ENCODE assay signal across 11 mouse cellular contexts in genomic region chr12:106963762-106964161, GRCm38 (mm10).
DNase-seq lines count a peak whose midpoint lies in the region; ATAC-seq and TF ChIP-seq lines count a peak whose summit lies in the region.
"Had no signal": no experiment of that assay in that cellular context is flagged by ENCODE, and none has a peak within 500 bp of the region (broad histone marks: within the 10 kb centered on the region; RNA-seq: fewer than 3 reads in every experiment).

No protein-coding gene starts in this region.

- H3K9ac ChIP-seq in intestine, postnatal 0 days (ENCODE audit: low read depth, low read length): no peak overlapping the region
- H3K9ac ChIP-seq in intestine, embryonic 15.5 days: no peak overlapping the region
- H3K9ac ChIP-seq in liver, embryonic 14.5 days (replicated peaks): no peak overlapping the region
- H3K9ac ChIP-seq: hindbrain, embryonic 13.5 days; midbrain, embryonic 13.5 days had no signal

- peak; percentile 1 for DNase-seq in 416B (ENCODE audit: low read depth)
- no peak for DNase-seq in liver, embryonic 14.5 days (ENCODE audit: low read depth in 3 of 3, low spot score in 3 of 3)
- no peak for DNase-seq in ovary, adult 18-20 months (ENCODE audit: low spot score)
- no peak for DNase-seq in frontal cortex, postnatal 10 days (ENCODE audit: low spot score in 2 of 2)
- DNase-seq in urinary bladder, postnatal 25 days (ENCODE audit: low spot score): no peak
- DNase-seq: right cerebral cortex, adult 18-20 months had no signal

- no peak for ATAC-seq in intestine, postnatal 0 days
- no peak for ATAC-seq in intestine, embryonic 15.5 days
- ATAC-seq in liver, embryonic 14.5 days (ENCODE audit: insufficient read depth): no peak
- ATAC-seq: midbrain, embryonic 13.5 days had no signal

- 67% methylated on average over 5 of the region's 5 CpGs for WGBS in intestine, postnatal 0 days
- WGBS in intestine, embryonic 15.5 days: 68% methylated on average over 5 of the region's 5 CpGs
- WGBS in liver, embryonic 14.5 days (ENCODE audit: insufficient replicate concordance): 44% methylated on average over 5 of the region's 5 CpGs

- H3K4me1 ChIP-seq in intestine, postnatal 0 days (replicated peaks; ENCODE audit: control insufficient read depth, insufficient read depth, low read length): no peaks in the 10 kb centered on the region
- H3K4me1 ChIP-seq in intestine, embryonic 15.5 days (replicated peaks): no peaks in the 10 kb centered on the region
- H3K4me1 ChIP-seq in E14TG2a.4 (replicated peaks; ENCODE audit: low read depth, low read length): no peaks in the 10 kb centered on the region
- no peaks in the 10 kb centered on the region for H3K4me1 ChIP-seq in liver, embryonic 14.5 days (replicated peaks; ENCODE audit: control insufficient read depth in 2 of 2, insufficient read depth in 2 of 2, low read length in 1 of 2)
- H3K4me1 ChIP-seq: hindbrain, embryonic 13.5 days; midbrain, embryonic 13.5 days had no signal

- H3K4me3 ChIP-seq in intestine, postnatal 0 days (ENCODE audit: low read depth, low read length): no peak overlapping the region
- H3K4me3 ChIP-seq in intestine, embryonic 15.5 days (replicated peaks): no peak overlapping the region
- H3K4me3 ChIP-seq in E14TG2a.4 (replicated peaks; ENCODE audit: low read length): no peak overlapping the region
- no peak overlapping the region for H3K4me3 ChIP-seq in liver, embryonic 14.5 days (ENCODE audit: insufficient read depth in 1 of 2, low read depth in 2 of 2, low read length in 2 of 2)
- H3K4me3 ChIP-seq: hindbrain, embryonic 13.5 days; midbrain, embryonic 13.5 days had no signal

- no peak overlapping the region for H3K4me2 ChIP-seq in intestine, postnatal 0 days (replicated peaks; ENCODE audit: low read depth)
- no peak overlapping the region for H3K4me2 ChIP-seq in intestine, embryonic 15.5 days (replicated peaks)
- no peak overlapping the region for H3K4me2 ChIP-seq in liver, embryonic 14.5 days (ENCODE audit: low read depth)
- H3K4me2 ChIP-seq: hindbrain, embryonic 13.5 days; midbrain, embryonic 13.5 days had no signal

- no peaks in the 10 kb centered on the region for H3K9me3 ChIP-seq in intestine, postnatal 0 days (ENCODE audit: control insufficient read depth)
- no peaks in the 10 kb centered on the region for H3K9me3 ChIP-seq in intestine, embryonic 15.5 days
- no peaks in the 10 kb centered on the region for H3K9me3 ChIP-seq in E14TG2a.4 (ENCODE audit: low read length)
- no peaks in the 10 kb centered on the region for H3K9me3 ChIP-seq in liver, embryonic 14.5 days (ENCODE audit: control insufficient read depth, low read length)
- H3K9me3 ChIP-seq: midbrain, embryonic 13.5 days had no signal

- peak; percentile 53 for TF ChIP-seq CTCF in intestine, postnatal 0 days (IDR thresholded peaks at IDR 0.05; ENCODE audit: low read depth)
- TF ChIP-seq CTCF in E14TG2a.4 (conservative IDR thresholded peaks at IDR 0.05; ENCODE audit: low read length): peak; percentile 98
- TF ChIP-seq CTCF in liver, embryonic 14.5 days (IDR thresholded peaks at IDR 0.05; ENCODE audit: low read depth): peak; percentile 46

- H3K27ac ChIP-seq in intestine, postnatal 0 days (ENCODE audit: low read depth, low read length): no peak overlapping the region
- no peak overlapping the region for H3K27ac ChIP-seq in intestine, embryonic 15.5 days
- no peak overlapping the region for H3K27ac ChIP-seq in liver, embryonic 14.5 days
- H3K27ac ChIP-seq: hindbrain, embryonic 13.5 days; midbrain, embryonic 13.5 days had no signal

- TF ChIP-seq EP300 in liver, embryonic 14.5 days (IDR thresholded peaks at IDR 0.05; ENCODE audit: low read depth): no peak

- H3K36me3 ChIP-seq in intestine, postnatal 0 days (ENCODE audit: control insufficient read depth, insufficient read depth): no peaks in the 10 kb centered on the region
- no peaks in the 10 kb centered on the region for H3K36me3 ChIP-seq in intestine, embryonic 15.5 days
- H3K36me3 ChIP-seq in E14TG2a.4 (ENCODE audit: insufficient read depth, low read length): no peaks in the 10 kb centered on the region
- H3K36me3 ChIP-seq in liver, embryonic 14.5 days (replicated peaks; ENCODE audit: control insufficient read depth, insufficient read depth, low read depth): no peaks in the 10 kb centered on the region
- H3K36me3 ChIP-seq: hindbrain, embryonic 13.5 days; midbrain, embryonic 13.5 days had no signal

- no peaks in the 10 kb centered on the region for H3K27me3 ChIP-seq in intestine, postnatal 0 days (replicated peaks; ENCODE audit: control insufficient read depth, insufficient read depth, low read length)
- H3K27me3 ChIP-seq in intestine, embryonic 15.5 days (replicated peaks): no peaks in the 10 kb centered on the region
- H3K27me3 ChIP-seq in E14TG2a.4 (ENCODE audit: insufficient read depth, low read length): no peaks in the 10 kb centered on the region
- no peaks in the 10 kb centered on the region for H3K27me3 ChIP-seq in liver, embryonic 14.5 days (ENCODE audit: control insufficient read depth, insufficient read depth, low read length)
- H3K27me3 ChIP-seq: hindbrain, embryonic 13.5 days; midbrain, embryonic 13.5 days had no signal

Comparison
In these comparisons a context has a peak if more than half of its experiments do, and no peak if none do; other contexts are left out.
1. CTCF ChIP-seq: peak in every context shown above with its lines; median percentile 98 in E14TG2a.4; 53 in intestine, postnatal 0 days; 46 in liver, embryonic 14.5 days.